Mouse (Mus musculus): ENCODE data around the gene Lca5l.
"Not testable (repeated sequence)": the region's sequence is repeated elsewhere in the genome, so short reads cannot be mapped to it uniquely, and the experiment has no call there.

Lca5l gene

DNA sequence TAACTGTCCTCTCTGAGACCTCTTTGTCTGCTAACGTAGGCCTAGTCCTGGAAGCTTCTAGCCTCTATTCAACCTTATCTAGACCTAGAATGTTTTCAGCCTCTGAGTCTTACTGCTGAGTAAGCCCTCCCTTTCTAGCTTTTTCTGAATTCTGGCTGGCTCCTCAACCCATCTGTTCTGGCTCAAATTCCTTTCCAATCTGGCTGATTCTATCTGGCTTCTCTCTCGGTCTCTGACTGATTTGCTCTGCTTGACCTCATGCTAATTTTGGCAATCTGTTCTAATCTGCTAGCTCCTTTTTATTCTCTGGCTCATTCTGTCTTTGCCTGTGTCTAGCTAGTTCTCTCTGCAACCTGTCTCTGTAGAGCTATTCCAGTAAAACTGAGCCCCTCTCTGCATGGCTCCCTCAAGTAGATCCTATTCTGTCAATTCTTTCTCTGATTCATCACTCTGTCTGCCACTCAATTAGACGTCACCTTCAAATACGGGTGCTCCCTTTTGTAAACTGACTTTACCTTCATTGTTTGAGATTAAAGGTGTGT is 26.3 kb downstream of the Lca5l start:
- no peak for DNase-seq (ENCODE audit: low spot score)

DNA sequence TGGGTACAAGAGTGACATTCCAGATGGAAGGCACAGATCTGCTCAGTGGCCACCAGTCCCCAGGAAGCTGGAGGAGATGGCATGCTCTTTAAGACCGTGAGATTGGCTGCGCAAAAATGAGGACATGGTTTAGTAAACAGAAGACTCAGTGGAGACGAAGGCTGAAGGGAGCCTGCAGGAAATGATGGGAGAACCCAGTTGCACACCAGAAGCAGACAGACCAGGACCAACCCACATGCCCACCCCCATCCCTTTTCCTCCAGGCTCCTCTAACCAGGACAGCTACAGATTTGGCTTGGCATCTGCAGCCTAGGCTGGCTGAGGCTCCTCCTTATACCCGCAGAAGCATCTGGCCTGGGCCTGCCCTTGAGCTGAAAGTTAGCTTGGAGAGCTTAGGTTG is 30.7 kb downstream of the Lca5l start:
- no peak for DNase-seq (ENCODE audit: low spot score)

DNA sequence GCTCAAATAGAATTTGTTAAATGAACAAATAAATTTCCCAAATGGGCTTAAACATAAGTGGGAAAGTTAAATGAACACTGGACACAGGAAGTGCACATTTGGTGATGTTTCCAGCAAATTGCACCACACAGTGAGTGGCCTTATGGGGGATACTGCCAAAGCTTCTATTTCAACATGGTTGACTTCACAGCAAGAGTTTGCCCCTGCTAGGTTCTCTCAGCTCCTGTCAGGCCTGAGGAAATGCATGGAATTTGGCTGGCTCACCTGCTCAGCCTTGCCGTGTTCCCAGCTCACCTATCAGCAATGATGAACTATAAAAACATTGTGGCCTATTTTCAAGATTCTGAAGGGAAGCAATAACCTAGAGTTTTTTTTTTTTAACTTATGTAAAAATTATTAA is 31.1 kb downstream of the Lca5l start:
- DNase-seq (ENCODE audit: low spot score) = no peak

DNA sequence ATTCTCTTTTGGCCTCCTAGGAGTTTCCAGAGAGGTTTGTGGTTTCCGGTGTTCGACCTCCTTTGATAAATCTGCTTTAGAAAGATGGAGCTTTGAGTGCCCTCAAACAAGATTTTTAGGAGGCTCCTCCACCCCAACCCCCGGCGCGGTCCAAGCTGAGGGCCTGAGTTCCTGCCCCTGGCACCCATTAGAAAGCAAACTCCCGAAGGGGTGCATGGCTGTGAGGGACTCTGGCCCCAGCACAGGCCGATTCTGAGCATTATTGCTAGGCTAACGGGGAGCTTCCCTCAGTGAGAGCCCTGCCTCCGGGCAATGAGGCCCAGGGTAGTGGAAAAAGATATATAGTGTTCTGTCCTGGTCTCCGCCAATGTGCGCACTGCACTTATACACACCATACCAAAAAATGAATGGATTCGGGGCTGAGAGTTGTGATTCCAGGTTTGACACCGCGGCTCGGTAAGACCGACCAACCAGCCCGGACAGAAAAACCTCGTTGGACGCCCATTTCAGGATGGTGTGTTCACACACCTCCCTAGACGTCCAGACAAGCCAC is 32.2 kb downstream of the Lca5l start:
- no peak for DNase-seq (ENCODE audit: low spot score)

DNA sequence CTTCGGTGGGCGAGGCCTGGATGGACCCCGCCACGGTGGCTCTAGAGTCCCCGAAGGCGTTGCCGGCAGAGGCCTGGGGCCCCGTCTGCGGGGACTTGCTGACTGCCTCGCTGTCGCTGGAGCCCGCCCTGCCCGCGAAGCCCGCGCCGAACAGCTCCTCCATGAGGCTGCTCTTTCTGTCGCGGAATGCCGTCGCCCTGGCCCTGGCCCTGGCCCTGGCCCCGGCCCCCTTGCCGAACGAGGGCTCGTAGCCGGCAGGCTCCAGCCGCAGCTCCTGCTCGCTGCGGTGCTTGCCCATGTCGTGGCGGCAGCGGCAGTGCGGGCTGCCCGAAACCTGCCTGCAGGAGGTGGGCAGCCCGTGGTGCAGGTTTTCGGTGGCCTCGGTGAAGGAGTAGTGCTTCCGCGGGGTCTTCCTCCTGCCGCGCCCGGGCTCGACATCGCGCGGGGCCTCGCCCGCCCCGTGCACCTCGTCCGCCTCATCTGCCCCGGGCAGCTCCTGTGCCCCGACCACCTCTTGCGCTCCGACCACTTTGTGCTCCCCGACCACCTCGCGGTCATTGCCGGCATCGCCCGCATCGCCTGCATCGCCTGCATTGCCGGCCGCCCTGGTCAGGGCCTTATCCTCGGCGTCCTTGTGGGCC is 32.9 kb downstream of the Lca5l start:
- DNase-seq (ENCODE audit: low spot score) = peak; percentile 55

DNA sequence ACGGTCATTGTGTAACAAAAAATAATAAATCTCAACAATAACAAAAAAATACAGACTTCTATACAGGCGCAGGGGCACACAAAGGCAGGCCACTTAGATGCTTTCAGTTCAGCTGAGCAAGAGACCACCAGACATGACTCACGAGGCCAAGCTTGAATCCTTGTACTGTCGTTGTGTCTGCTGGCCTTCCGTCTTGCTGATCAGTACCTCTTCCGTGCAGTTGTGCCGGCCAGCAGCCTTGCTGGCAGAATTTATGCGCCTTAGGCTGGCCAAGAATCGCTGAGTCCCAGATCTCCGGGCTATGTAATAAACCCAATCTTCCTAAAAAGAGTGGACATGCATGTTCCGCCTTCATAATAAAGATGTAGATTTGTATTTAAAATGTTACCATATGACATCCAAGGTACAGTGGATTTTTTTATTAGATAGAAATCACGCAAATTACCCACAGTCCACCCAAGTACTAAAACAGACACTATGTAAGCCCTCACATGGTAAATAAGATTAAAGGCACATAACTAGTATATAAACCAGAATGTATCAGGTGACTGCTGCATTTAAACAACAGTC is 33.5 kb downstream of the Lca5l start:
- DNase-seq (ENCODE audit: low spot score) = no peak

DNA sequence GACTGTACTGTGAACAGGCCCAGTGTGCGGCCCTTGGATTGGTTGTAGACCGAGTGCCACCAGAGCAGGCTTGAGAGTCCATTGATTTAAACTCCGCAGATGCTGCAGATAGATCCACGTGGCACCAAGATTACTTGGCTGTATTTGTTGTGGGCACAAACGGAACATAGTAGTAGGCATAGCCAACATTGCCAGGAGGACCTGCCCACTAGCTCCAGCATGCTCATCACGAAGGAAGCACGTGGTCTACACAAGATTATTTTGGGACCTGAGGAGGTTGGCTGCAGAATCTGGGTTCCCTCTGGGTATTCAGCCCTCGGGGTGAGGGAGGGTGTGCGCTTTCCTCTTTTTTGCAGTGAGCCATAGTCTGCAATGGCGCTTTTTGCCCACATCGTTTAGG is 34.9 kb downstream of the Lca5l start:
- no peak for DNase-seq (ENCODE audit: low spot score)

DNA sequence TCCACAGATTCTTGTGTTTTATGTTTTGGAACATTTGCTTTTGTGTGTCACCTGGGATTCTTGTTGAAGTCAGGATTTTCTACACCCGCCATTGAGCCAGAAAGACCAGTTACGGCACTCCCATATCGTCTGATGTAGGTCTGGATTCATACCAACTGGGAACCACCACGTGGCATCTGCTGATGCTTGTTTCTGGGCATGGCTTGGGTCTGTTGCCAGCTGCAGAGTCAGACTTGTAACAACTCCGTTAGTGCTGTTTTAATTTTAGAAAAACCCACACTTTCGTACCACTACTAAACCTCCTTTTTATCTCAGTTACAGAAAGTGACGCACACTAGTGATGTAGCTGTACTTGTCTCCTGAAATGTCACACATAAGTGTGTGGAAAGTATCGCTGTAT is 36.1 kb downstream of the Lca5l start:
- DNase-seq (ENCODE audit: low spot score) = no peak

DNA sequence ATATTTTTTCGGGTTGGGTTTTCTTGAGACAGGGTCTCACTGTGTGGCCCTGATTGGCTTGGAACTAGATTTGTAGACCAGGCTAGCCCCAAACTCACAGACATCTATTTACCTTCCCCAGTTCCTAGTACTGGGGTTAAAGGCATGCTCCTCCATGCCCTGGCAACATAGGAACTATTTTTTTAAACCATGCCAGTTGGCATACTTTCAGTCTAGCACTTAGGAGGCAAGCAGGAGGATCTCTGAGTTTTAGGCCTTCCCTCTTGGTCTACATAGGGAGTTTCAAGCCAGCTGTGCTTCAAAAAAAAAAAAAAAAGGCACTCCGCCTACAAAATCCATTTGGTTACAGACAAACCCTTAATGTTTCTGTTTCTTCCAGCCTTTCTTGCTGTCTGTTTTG is 37.6 kb downstream of the Lca5l start:
- no peak for DNase-seq (ENCODE audit: low spot score)

DNA sequence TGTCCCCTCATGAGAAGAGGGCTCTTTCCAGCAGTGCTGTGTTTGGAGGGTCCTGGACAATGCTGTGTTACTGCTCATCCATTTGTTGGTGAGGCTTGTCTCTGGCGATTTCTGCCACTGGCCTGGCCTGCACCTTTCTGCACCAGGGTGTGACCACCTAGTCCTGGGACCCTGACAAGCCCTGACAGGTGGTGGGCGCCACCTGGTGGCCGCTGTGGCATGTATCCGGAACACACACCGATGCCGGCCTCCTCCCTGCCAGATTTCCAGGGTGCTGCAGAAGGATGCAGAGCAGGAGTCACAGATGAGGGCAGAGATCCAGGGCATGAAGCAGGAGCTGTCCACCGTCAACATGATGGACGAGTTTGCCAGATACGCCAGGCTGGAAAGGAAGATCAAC is 40.5 kb downstream of the Lca5l start:
- DNase-seq (ENCODE audit: low spot score) = peak; percentile 74

DNA sequence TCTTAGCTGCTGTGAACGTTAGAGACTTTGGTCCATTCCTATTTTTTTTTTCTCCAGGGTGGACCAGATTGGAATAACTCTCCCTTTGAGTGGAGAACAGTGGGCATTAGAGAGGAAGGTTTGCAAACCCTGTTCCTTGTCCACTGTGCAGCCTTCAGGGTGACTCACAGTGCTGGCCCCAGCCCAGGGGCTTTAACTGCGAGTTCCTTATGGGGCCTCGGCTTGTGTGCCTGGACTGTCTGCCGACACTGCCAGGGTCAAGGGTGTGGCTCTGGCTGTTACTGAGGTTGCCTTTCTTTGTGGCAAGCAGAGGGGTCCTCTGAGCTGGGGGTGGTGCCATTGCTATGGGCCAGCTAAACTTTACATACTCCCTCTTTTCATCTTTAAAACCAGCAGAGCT is 41.1 kb downstream of the Lca5l start:
- DNase-seq (ENCODE audit: low spot score) = peak; percentile 55

DNA sequence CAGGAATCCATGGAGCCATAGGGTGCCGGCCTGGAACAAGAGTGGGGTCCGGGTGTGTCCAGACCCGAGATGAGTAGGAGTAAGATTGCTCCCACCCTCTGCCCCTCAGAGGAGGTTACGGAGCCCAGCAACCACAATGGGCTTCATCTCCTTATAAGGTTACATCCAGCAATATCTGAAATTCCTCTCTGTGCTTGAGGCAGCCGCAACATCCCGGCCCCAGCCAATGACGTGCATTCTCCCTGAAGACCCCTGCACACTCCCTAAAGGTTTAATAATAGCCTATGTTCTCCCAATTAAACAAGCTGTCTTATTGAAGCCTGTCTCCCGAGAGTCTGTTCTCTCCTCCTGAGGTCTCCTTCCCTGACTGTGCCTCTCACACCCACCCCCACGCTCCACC is 42.8 kb downstream of the Lca5l start:
- DNase-seq (ENCODE audit: low spot score) = no peak

DNA sequence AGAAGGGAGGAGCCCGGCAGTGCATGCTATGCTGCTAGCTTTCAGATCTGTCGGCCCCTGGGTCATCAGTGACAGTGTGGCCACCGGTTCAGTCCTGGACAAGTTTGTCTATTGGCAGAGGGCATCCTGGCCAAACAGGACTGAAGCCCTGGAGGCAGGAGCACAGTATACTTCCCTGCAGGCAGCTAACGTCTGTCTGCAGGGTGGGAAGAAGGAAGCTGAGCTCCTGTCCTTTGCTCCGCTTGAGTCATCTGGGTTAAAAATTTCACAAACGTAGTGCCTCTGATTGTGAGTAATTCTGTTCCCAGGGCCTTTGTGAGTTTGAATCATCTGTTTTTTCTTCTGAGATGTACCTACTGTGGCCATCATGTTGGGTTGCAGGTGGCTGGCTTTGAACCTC is 43.2 kb downstream of the Lca5l start:
- no peak for DNase-seq (ENCODE audit: low spot score)

DNA sequence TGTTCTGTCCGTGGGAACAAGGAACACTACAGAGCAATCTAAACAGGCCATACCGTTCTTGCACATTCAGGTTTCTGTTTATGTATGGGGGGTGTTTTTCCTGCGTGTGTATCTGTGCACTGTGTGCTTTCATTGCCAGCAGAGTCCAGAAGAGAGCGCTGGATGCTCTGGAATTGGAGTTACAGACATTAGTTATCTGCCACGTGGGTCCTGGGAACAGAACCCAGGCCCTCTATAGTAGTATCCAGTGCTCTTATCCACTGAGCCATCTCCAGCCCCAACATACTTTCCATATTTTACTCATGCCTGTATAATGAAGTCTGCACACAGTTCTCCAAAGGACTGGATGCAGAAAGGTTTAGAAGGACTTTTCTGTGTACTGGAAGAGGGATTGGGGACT is 46.3 kb downstream of the Lca5l start:
- no peak for DNase-seq (ENCODE audit: low spot score)

DNA sequence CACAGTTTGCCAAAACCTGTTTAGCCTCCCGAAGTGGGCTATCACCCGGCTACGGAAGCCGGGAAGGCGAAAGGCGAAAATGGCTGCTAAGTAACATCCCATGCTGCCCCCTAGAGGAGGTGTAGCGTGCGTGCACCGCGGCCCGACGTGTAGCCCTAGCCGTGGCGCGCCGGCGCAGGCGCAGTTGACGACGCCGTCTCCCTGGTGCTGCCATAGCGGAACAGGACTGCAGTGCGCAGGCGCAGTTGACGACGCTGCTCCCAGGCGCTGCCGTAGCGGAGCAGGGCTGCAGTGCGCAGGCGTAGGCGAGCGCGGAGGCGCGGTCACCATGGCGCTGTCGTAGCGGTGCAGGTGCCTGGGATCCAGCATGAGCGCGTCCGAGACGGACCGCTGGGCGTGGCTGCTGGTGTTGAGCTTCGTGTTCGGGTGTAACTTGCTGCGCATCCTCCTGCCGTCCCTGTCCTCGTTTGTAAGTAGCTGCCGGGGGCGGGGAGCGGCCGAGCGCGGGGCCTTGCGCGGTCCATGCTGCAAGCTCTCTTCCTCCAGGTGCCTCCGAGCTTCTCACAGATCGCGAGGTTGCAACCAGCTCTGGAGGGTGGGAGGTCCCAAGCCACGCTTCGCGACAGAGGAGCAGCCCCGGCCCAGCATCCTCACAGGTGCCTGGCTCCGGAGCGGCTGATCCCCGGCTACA is 46.8 kb downstream of the Lca5l start, which contains the start of gene Wrb:
TSS of gene Wrb (plus strand) at position 298 of the 691 bp plus-strand sequence.
- DNase-seq (ENCODE audit: low spot score) = peak; percentile 100

DNA sequence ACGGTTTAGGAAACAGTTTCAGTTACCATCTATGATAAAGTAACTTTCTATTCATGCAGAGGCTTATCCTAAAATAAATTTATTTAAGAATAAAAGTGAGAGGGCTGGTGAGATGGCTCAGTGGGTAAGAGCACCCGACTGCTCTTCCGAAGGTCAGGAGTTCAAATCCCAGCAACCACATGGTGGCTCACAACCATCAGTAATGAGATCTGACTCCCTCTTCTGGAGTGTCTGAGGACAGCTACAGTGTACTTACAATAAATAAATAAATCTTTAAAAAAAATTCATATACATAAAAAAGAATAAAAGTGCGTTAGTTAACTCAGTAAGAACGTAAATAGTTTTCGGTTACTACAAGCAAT is 47.3 kb downstream of the Lca5l start:
- DNase-seq (ENCODE audit: low spot score) = not testable (repeated sequence)

DNA sequence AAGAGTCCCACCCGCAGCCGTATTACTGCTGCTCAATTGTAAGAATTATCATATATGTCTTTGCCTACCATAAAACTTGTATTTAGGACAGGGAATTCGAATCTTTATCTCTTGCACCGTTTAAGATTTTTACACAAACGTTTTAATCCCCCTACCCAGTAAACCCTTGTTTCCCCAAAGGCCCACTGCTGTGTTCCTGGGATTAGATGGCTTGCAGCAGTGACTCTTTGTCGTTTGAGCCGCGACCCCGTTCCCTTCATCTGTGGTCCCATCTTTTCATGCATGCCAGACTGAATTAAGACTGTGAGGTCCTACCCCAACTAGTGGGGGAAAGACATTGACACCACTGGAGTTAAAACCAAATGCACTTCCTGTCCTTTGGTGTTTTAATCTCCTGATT is 63.6 kb downstream of the Lca5l start:
- DNase-seq (ENCODE audit: low spot score) = no peak

DNA sequence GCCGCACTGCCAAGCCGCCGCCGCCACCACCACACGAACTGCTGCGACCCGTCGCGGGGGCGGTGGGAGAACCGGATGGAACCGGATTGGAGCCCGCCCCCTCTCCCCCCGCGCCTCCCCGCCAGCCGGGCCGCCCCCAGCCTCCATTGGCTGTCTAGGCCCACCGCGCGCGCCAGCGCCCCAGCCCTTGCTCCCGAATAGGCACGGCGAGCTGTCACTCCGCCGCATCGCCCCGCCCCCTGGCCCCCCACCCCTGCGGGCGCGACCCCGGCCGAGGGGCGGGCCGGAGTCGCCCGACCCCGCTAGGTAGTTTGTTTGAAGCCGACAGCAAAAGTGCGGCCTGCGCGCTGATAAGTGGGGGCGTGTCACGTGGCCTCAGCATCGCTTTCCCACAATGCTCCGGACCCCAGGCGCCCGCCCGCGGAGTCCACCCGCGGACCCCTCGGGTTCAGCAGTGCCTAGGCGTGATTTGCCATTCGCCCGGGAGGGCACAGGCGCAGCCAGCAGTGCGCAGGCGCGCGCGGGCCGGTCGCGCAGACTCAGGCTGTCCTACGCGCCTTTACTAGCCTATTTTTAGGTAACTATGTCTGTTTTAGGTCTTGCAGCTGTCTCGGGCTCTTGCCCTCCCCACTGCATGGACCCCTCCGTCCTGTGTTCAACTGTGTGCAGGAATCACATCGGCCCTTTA is 64.3 kb downstream of the Lca5l start, which contains the start of gene Hmgn1:
TSS of gene Hmgn1 (minus strand) at position 73 of the 688 bp plus-strand sequence.
- DNase-seq (ENCODE audit: low spot score) = peak; percentile 93

DNA sequence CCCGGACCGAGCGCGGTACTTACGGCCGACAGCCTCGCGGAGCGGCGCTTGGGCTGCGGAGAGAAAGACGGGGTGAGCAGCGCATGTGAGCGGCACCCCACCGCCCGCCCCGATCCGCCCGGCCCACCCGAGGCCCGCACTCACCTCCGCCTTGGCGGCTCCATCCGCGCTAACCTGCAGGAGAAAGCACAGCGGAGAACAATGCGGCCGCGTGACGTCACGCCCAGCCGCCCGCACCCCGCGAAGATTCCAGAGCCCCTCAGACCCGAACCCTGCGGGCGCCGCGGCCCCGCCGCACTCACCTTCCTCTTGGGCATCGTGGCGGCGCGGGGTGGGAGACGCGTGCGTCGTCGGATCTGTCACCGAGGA is 64.8 kb downstream of the Lca5l start:
- DNase-seq (ENCODE audit: low spot score) = no peak

DNA sequence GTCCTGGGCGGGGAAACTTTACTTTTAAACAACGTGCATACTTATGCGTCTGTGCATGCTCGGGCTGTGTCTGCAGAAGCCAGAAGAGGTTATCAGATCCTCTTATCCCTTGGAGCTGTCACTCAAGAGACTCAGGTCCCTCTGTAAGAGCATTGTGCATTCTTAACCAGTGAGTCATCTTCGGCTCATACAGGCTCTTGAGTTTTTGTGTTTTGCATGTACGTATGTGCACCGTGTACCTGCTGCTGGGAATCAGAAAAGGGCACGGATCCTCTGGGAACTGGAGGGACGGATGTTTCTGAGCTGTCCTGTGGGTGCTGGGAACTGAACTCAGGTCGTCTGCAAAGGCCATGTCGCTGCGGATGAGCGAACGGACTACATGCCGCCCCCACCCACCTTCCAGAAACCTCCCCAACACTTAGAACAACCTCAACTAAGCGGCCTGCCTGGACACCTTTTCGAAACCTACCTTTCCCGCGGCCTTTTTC is 65.3 kb downstream of the Lca5l start:
- DNase-seq (ENCODE audit: low spot score) = no peak

DNA sequence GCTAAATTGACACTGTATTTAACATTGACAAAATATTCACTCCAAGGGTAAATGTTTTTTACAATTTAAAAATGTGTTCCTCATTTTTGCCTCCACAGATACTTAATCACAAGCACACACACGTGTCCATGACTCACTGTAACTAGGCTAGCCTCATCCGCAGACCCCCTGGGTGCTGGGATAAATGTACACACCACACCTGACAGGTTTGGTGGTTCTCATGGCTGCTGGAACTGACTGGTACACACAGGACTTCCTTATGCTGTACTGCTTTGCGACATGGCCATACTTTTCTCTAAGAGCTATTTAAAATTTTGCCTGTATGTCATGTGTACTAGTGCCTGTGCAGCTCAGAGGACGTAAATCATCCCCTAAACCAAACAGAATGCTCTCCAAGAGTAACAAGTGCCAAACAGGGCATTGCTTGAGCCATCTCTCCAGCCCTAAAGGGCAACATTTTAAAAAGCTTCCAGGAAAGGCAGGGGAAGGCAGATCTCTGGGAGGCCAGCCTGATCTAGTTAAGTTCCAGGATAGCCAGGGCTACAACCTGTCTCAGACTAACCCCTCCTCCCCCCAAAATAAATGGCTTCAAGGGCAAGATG is 71.9 kb downstream of the Lca5l start:
- no peak for DNase-seq (ENCODE audit: low spot score)

DNA sequence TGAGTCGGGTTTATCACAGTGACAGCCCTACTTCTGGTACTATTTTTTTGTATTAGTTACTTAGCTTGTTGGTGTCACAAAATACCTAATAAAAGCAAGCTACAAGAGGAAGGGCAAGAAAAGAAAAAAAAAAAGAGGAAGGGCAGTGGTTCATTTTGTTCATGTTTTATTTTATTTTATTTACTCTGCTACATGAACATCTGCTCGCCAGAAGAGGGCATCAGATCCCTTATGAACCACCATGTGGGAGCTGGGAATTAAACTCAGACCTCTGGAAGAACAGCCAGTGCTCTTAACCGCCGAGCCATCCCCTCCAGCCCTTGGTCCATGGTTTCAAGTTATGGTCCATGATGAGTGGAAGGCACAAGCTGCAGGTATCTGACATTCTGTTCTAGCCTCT is 77.3 kb downstream of the Lca5l start:
- no peak for DNase-seq (ENCODE audit: low spot score)

Data from urinary bladder, postnatal 25 days (tissue).